In the genomic region with DNA sequence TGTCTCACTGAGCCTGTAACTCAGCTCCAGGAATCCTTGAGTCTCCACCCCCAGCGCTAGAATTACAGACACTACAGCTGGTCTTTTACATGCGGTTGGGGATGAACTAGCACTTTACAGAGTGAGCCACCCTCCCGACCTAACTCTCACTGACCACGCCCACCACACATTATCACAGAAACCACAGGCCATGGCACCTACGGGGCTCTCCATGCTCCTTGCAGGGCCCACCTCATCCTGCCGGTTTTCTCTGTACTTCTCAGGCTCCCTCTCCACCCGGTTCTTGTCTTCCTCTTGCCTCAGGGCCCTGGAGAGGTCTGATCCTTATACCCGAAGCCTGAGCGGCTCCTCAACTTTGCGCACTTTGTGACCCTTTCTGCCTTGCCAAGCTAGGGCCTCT, we compare ENCODE assay signal across 13 mouse cellular contexts.
DNase-seq lines count a peak whose midpoint lies in the region; ATAC-seq and TF ChIP-seq lines count a peak whose summit lies in the region.
"Had no signal": no experiment of that assay in that cellular context is flagged by ENCODE, and none has a peak within 500 bp of the region (broad histone marks: within the 10 kb centered on the region; RNA-seq: fewer than 3 reads in every experiment).

No protein-coding gene starts in this region.

- peaks cover 35% of the 10 kb centered on the region for H3K4me1 ChIP-seq in forebrain, embryonic 12.5 days
- peaks cover 33% of the 10 kb centered on the region for H3K4me1 ChIP-seq in forebrain, postnatal 0 days (ENCODE audit: insufficient read depth)
- peaks cover 41% of the 10 kb centered on the region for H3K4me1 ChIP-seq in liver, embryonic 11.5 days (replicated peaks; ENCODE audit: control insufficient read depth, insufficient read depth, low read length)

- 0 out of 2 replicates have a peak overlapping the region, but pooled peaks have one; percentile 74 for H3K27ac ChIP-seq in forebrain, embryonic 12.5 days
- no peak overlapping the region for H3K27ac ChIP-seq in forebrain, postnatal 0 days (ENCODE audit: low read depth, low read length)
- peak overlapping the region; percentile 73 for H3K27ac ChIP-seq in liver, embryonic 11.5 days (ENCODE audit: low read depth, low read length)
- H3K27ac ChIP-seq: embryonic facial prominence, embryonic 12.5 days had no signal

- H3K4me2 ChIP-seq in forebrain, embryonic 12.5 days: no peak overlapping the region
- H3K4me2 ChIP-seq in forebrain, postnatal 0 days (ENCODE audit: low read depth): no peak overlapping the region
- peak overlapping the region; percentile 38; the same call in 1 of the 2 replicates for H3K4me2 ChIP-seq in liver, embryonic 11.5 days
- H3K4me2 ChIP-seq: embryonic facial prominence, embryonic 12.5 days had no signal

- H3K9ac ChIP-seq in forebrain, embryonic 12.5 days: no peak overlapping the region
- no peak overlapping the region for H3K9ac ChIP-seq in forebrain, postnatal 0 days
- H3K9ac ChIP-seq in liver, embryonic 11.5 days (ENCODE audit: low read depth, low read length): peak overlapping the region; percentile 40; the same call in 1 of the 2 replicates
- H3K9ac ChIP-seq: embryonic facial prominence, embryonic 12.5 days had no signal

- H3K36me3 ChIP-seq in forebrain, embryonic 12.5 days (replicated peaks): no peaks in the 10 kb centered on the region
- no peaks in the 10 kb centered on the region for H3K36me3 ChIP-seq in forebrain, postnatal 0 days (ENCODE audit: insufficient read depth)
- H3K36me3 ChIP-seq in liver, embryonic 11.5 days (ENCODE audit: control insufficient read depth, insufficient read depth, low read length): no peaks in the 10 kb centered on the region
- H3K36me3 ChIP-seq: embryonic facial prominence, embryonic 12.5 days had no signal

- ATAC-seq in forebrain, embryonic 12.5 days (ENCODE audit: low FRiP score): no peak
- no peak for ATAC-seq in forebrain, postnatal 0 days
- ATAC-seq in liver, embryonic 11.5 days (replicated peaks; ENCODE audit: low FRiP score): peak; percentile 89
- ATAC-seq in monocyte, adult 5-6 weeks (replicated peaks; ENCODE audit: insufficient number of reproducible peaks, low FRiP score, low TSS enrichment, poor library complexity, severe bottlenecking): no peak

- H3K27me3 ChIP-seq in forebrain, embryonic 12.5 days: no peaks in the 10 kb centered on the region
- H3K27me3 ChIP-seq in forebrain, postnatal 0 days (ENCODE audit: insufficient read depth, low read length): no peaks in the 10 kb centered on the region
- H3K27me3 ChIP-seq in liver, embryonic 11.5 days (replicated peaks; ENCODE audit: control insufficient read depth, insufficient read depth, low read length): 0 out of 2 replicates have a peak, but pooled peaks cover 4% of the 10 kb centered on the region

- TF ChIP-seq CTCF in forebrain, postnatal 0 days (IDR thresholded peaks at IDR 0.05; ENCODE audit: low read depth): no peak

- DNase-seq in forebrain, postnatal 0 days: no peak
- peak; percentile 11 for DNase-seq in 416B (ENCODE audit: low read depth)
- peak; percentile 94 for DNase-seq in c-Kit-positive CD71-positive TER-119-negative erythroid progenitor cells, embryonic 14.5 days (ENCODE audit: low read depth)
- peak; percentile 64 for DNase-seq in liver, embryonic 11.5 days (ENCODE audit: low spot score)
- DNase-seq in urinary bladder, postnatal 25 days (ENCODE audit: low spot score): no peak
- DNase-seq in frontal cortex, postnatal 14 days (ENCODE audit: low spot score in 2 of 2): no peak
- DNase-seq: adrenal gland, postnatal 14 days; B cell, adult 2 months; heart, adult 11 months; kidney, adult 8-10 months had no signal

- H3K4me3 ChIP-seq in forebrain, embryonic 12.5 days (replicated peaks): no peak overlapping the region
- no peak overlapping the region for H3K4me3 ChIP-seq in forebrain, postnatal 0 days (ENCODE audit: low read depth, low read length)
- H3K4me3 ChIP-seq in liver, embryonic 11.5 days (ENCODE audit: low read depth, low read length): no peak overlapping the region
- H3K4me3 ChIP-seq: embryonic facial prominence, embryonic 12.5 days had no signal

- 0 out of 2 replicates have a peak, but pooled peaks cover 7% of the 10 kb centered on the region for H3K9me3 ChIP-seq in forebrain, embryonic 12.5 days
- H3K9me3 ChIP-seq in forebrain, postnatal 0 days (ENCODE audit: low read length): no peaks in the 10 kb centered on the region
- H3K9me3 ChIP-seq in liver, embryonic 11.5 days (ENCODE audit: control insufficient read depth, low read length): peaks cover 7% of the 10 kb centered on the region; the same call in 1 of the 2 replicates

- 62% methylated on average over 10 of the region's 10 CpGs for WGBS in forebrain, embryonic 12.5 days
- 62% methylated on average over 10 of the region's 10 CpGs for WGBS in forebrain, postnatal 0 days
- 25% methylated on average over 10 of the region's 10 CpGs for WGBS in liver, embryonic 11.5 days

Comparison
In these comparisons a context has a peak if more than half of its experiments do, and no peak if none do; other contexts are left out.
1. DNase-seq: peak in 416B (single experiment), c-Kit-positive CD71-positive TER-119-negative erythroid progenitor cells, embryonic 14.5 days (single experiment) and liver, embryonic 11.5 days (single experiment); none in forebrain, postnatal 0 days (single experiment), urinary bladder, postnatal 25 days (single experiment) and frontal cortex, postnatal 14 days (0 of 2).